Mouse (Mus musculus) brain, embryonic 18.5 days (tissue): ENCODE data around the gene Echs1.

Experiments used
- DNase-seq: peaks from one replicate; pipeline ENCODE4 v3.0.0-alpha.2; 2012; ENCODE audit warnings: low read depth, low spot score

The Echs1 gene

GRCm38 (mm10) chr7:140061832-140062130 is 54.5 kb downstream of the Echs1 start:
- DNase-seq, result no peak

GRCm38 (mm10) chr7:140060936-140061831 is 55.1 kb downstream of the Echs1 start:
- DNase-seq, result no peak

GRCm38 (mm10) chr7:140059601-140060000 is 56.7 kb downstream of the Echs1 start:
- no peak for DNase-seq

GRCm38 (mm10) chr7:140058528-140058927 is 57.7 kb downstream of the Echs1 start:
- DNase-seq, result no peak

- DNase-seq, result no peak
These were observed 58.6 kb downstream of the Echs1 start for GRCm38 (mm10) chr7:140057413-140058407.
